Mouse (Mus musculus) T-helper 2 cell (primary cell): ENCODE results near the gene Dld.

Source experiments
- in situ Hi-C: fragments of 300-600 bp; cut with MboI, MseI; formaldehyde crosslinking; loops from one replicate; pipeline ENCODE4 v1.15.1; 2025; ENCODE audit warnings: high pct_unique_total_duplicates

The Dld gene

GRCm38 (mm10) chr12:31294996-31295395 lies 56.3 kb downstream of the Dld start:
- in situ Hi-C loops, result no loop called here

- in situ Hi-C loops, result no loop called here
These were observed 56.7 kb downstream of the Dld start for GRCm38 (mm10) chr12:31294526-31294925.

- in situ Hi-C loops, result no loop called here
These were observed 57.7 kb downstream of the Dld start for GRCm38 (mm10) chr12:31293361-31294142.

DNA sequence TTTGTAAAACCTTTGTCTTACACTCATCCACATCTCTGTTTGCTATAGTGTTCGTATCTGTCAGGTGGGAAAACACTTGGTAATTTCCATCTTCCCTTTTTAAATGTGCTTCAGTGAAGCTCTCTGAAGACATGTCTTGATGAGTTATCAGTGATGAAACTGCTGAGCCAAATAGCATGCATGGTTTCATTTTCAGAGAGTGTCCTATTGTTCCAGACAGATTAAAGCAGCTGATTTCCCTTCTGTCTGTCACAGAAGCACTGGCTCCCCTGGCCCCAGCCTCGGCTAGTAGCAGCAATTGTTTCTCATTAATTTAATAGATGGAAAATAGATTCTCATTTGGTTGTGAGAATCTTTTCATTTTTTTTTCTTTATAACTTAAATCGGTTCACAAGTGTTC lies 60.3 kb downstream of the Dld start:
- in situ Hi-C loops, result no loop called here

GRCm38 (mm10) chr12:31289046-31289445 lies 62.2 kb downstream of the Dld start:
- in situ Hi-C loops, result no loop called here

GRCm38 (mm10) chr12:31283617-31284136 lies 67.6 kb downstream of the Dld start:
- in situ Hi-C loops, result no loop called here

GRCm38 (mm10) chr12:31283131-31283530 lies 68.1 kb downstream of the Dld start:
- in situ Hi-C loops, result no loop called here

- in situ Hi-C loops, result no loop called here
These were observed 69.0 kb downstream of the Dld start for GRCm38 (mm10) chr12:31282241-31282640.
